Mouse (Mus musculus) left cerebral cortex, adult 9 months (tissue): ENCODE measurements around the gene Pex14.

Experiments
- DNase-seq, 2 experiments: peaks; one replicate each; pipeline ENCODE4 v3.0.0; 2022; ENCODE audit warnings: low spot score in 2 of 2

Pex14 gene

GRCm38 (mm10) chr4:148985541-148986476, 113.9 kb downstream of the Pex14 start:
- DNase-seq, result peak in 1 of 2 experiments; percentile 16

GRCm38 (mm10) chr4:148984701-148985540, 114.8 kb downstream of the Pex14 start:
- no peak for DNase-seq

- DNase-seq, result no peak
These were observed 117.4 kb downstream of the Pex14 start for GRCm38 (mm10) chr4:148982274-148982673.

- no peak for DNase-seq
These were observed 119.8 kb downstream of the Pex14 start for GRCm38 (mm10) chr4:148979837-148980236.

- no peak for DNase-seq
These were observed 120.8 kb downstream of the Pex14 start for GRCm38 (mm10) chr4:148978926-148979325.

- no peak for DNase-seq
These were observed 121.3 kb downstream of the Pex14 start for GRCm38 (mm10) chr4:148978221-148978855.

- DNase-seq, result no peak
These were observed 124.8 kb downstream of the Pex14 start for GRCm38 (mm10) chr4:148974833-148975232.

- no peak for DNase-seq
These were observed 126.3 kb downstream of the Pex14 start for GRCm38 (mm10) chr4:148973387-148973786.

GRCm38 (mm10) chr4:148972707-148973106, 127.0 kb downstream of the Pex14 start:
- DNase-seq, result no peak

GRCm38 (mm10) chr4:148971613-148972242, 127.9 kb downstream of the Pex14 start:
- no peak for DNase-seq

- no peak for DNase-seq
These were observed 128.9 kb downstream of the Pex14 start for GRCm38 (mm10) chr4:148970742-148971141.

- DNase-seq, result no peak
These were observed 130.1 kb downstream of the Pex14 start for GRCm38 (mm10) chr4:148969610-148970009.

- DNase-seq, result no peak
These were observed 130.8 kb downstream of the Pex14 start for GRCm38 (mm10) chr4:148968859-148969258.

GRCm38 (mm10) chr4:148966132-148966531, 133.5 kb downstream of the Pex14 start:
- peak in 1 of 2 experiments; percentile 60 for DNase-seq

GRCm38 (mm10) chr4:148964541-148965310, 134.9 kb downstream of the Pex14 start:
- DNase-seq, result no peak

- DNase-seq, result no peak
These were observed 137.6 kb downstream of the Pex14 start for GRCm38 (mm10) chr4:148962096-148962495.

- DNase-seq, result no peak
These were observed 138.6 kb downstream of the Pex14 start for GRCm38 (mm10) chr4:148961081-148961480.

GRCm38 (mm10) chr4:148960011-148960410, 139.7 kb downstream of the Pex14 start:
- no peak for DNase-seq

- DNase-seq, result no peak
These were observed 144.4 kb downstream of the Pex14 start for GRCm38 (mm10) chr4:148955131-148955813.
